In genomic region chr7:83201768-83202493, GRCm38 (mm10) we compare ENCODE assay signal across 8 mouse cellular contexts.
DNase-seq lines count a peak whose midpoint lies in the region; ATAC-seq and TF ChIP-seq lines count a peak whose summit lies in the region.

No protein-coding gene starts in this region.

- TF ChIP-seq POLR2A in cerebellum, adult 2 months (IDR thresholded peaks at IDR 0.05; ENCODE audit: borderline replicate concordance, insufficient read depth, low read length), result no peak
- TF ChIP-seq POLR2A in thymus, adult 2 months (IDR thresholded peaks at IDR 0.05; ENCODE audit: control insufficient read depth, extremely low read depth, insufficient read depth, low read length, poor library complexity), result no peak

- no peaks in the 10 kb centered on the region for H3K9me3 ChIP-seq in ES-E14 (ENCODE audit: control insufficient read depth, insufficient read depth, low read depth, low read length)
- H3K9me3 ChIP-seq in hindbrain, embryonic 12.5 days (replicated peaks), result no peaks in the 10 kb centered on the region

- H3K4me1 ChIP-seq in ES-E14 (ENCODE audit: control insufficient read depth in 2 of 2, insufficient read depth in 2 of 2, low read length in 2 of 2, poor library complexity in 1 of 2), result peaks cover 3 to 8% of the 10 kb centered on the region in 2 experiments; a peak in 3 of 4 replicates
- peaks cover 23% of the 10 kb centered on the region for H3K4me1 ChIP-seq in cerebellum, adult 2 months (ENCODE audit: control insufficient read depth, insufficient read depth, low read length)
- peaks cover 43% of the 10 kb centered on the region for H3K4me1 ChIP-seq in hindbrain, embryonic 12.5 days
- H3K4me1 ChIP-seq in thymus, adult 2 months (replicated peaks; ENCODE audit: control insufficient read depth, insufficient read depth, low read length), result 0 out of 2 replicates have a peak, but pooled peaks cover 3% of the 10 kb centered on the region

- no peak overlapping the region for H3K4me3 ChIP-seq in ES-E14 (ENCODE audit: insufficient read depth in 1 of 2, low read depth in 1 of 2, low read length in 2 of 2, poor library complexity in 1 of 2, severe bottlenecking in 1 of 2)
- no peak overlapping the region for H3K4me3 ChIP-seq in cerebellum, adult 2 months (replicated peaks; ENCODE audit: insufficient read depth, low read depth, low read length)
- H3K4me3 ChIP-seq in hindbrain, embryonic 12.5 days, result peak overlapping the region; percentile 16; the same call in 1 of the 2 replicates
- H3K4me3 ChIP-seq in thymus, adult 2 months (ENCODE audit: control insufficient read depth, insufficient read depth, low read length), result no peak overlapping the region

- no peak overlapping the region for H3K27ac ChIP-seq in ES-E14 (ENCODE audit: insufficient read depth, low read depth, low read length, poor library complexity, severe bottlenecking)
- H3K27ac ChIP-seq in cerebellum, adult 2 months (ENCODE audit: insufficient read depth, low read length), result no peak overlapping the region
- H3K27ac ChIP-seq in hindbrain, embryonic 12.5 days, result peak overlapping the region; percentile 87
- H3K27ac ChIP-seq in thymus, adult 2 months (ENCODE audit: control insufficient read depth, insufficient read depth, low read length), result no peak overlapping the region

- ATAC-seq in hindbrain, embryonic 12.5 days (ENCODE audit: low FRiP score), result peak; percentile 75

- H3K27me3 ChIP-seq in cerebellum, adult 2 months (ENCODE audit: control insufficient read depth, insufficient read depth, low read length), result no peaks in the 10 kb centered on the region
- H3K27me3 ChIP-seq in hindbrain, embryonic 12.5 days, result no peaks in the 10 kb centered on the region
- H3K27me3 ChIP-seq in thymus, adult 2 months (ENCODE audit: control insufficient read depth, insufficient read depth, low read length), result no peaks in the 10 kb centered on the region

- no peak overlapping the region for H3K9ac ChIP-seq in ES-E14 (ENCODE audit: insufficient read depth, low read depth, low read length, poor library complexity, severe bottlenecking)
- H3K9ac ChIP-seq in hindbrain, embryonic 12.5 days, result peak overlapping the region; percentile 36; the same call in 1 of the 2 replicates

- peak; percentile 60 for TF ChIP-seq CTCF in cerebellum, adult 2 months (IDR thresholded peaks at IDR 0.05; ENCODE audit: borderline replicate concordance, insufficient read depth, low read depth, low read length)
- no peak for TF ChIP-seq CTCF in thymus, adult 2 months (IDR thresholded peaks at IDR 0.05; ENCODE audit: borderline replicate concordance, control insufficient read depth, extremely low read depth, insufficient read depth, low read length, poor library complexity)

- H3K36me3 ChIP-seq in ES-E14 (ENCODE audit: control insufficient read depth, insufficient read depth, low read length, poor library complexity, severe bottlenecking), result no peaks in the 10 kb centered on the region
- no peaks in the 10 kb centered on the region for H3K36me3 ChIP-seq in hindbrain, embryonic 12.5 days
- no peaks in the 10 kb centered on the region for H3K36me3 ChIP-seq in thymus, adult 2 months (ENCODE audit: control insufficient read depth, insufficient read depth, low read length)

- WGBS in cerebellum, adult 2 months, result 7% methylated on average over 11 of the region's 11 CpGs
- 12% methylated on average over 11 of the region's 11 CpGs for WGBS in hindbrain, embryonic 12.5 days
- 45% methylated on average over 11 of the region's 11 CpGs for WGBS in thymus, adult 2 months

- in situ Hi-C loops in ES-E14 (cut with MboI; ENCODE audit: low sequenced_read_pairs in 2 of 2, unreplicated experiment in 2 of 2), result no loop called here

- peak; percentile 38 for DNase-seq in ES-E14 (ENCODE audit: low read depth, low spot score)
- DNase-seq in cerebellum, adult 2 months, result peak; percentile 52 to 55
- peak; percentile 29 to 81 for DNase-seq in frontal cortex, adult 2 months (ENCODE audit: extremely low spot score in 1 of 2, low spot score in 1 of 2)
- peak; percentile 65 to 72 for DNase-seq in layer of hippocampus, postnatal 10 days (ENCODE audit: low spot score in 2 of 2)
- DNase-seq in lung, postnatal 10 days, result peak; percentile 71
- peak; percentile 51 for DNase-seq in retina, postnatal 7 days (ENCODE audit: low read depth, low spot score)
- DNase-seq in thymus, adult 2 months, result no peak

- H3K4me2 ChIP-seq in hindbrain, embryonic 12.5 days (replicated peaks), result peak overlapping the region; percentile 47

TF ChIP-seq in ES-E14, 5 proteins besides CTCF, POLR2A, EP300 and RAD21:
- no peak for TF ChIP-seq CHD2 (IDR thresholded peaks at IDR 0.05; ENCODE audit: low read depth, low read length)
- TF ChIP-seq ZNF384 (IDR thresholded peaks at IDR 0.05; ENCODE audit: low read depth, low read length), result no peak
- peak; percentile 60; the same call in 1 of the 2 replicates for TF ChIP-seq ZC3H11A (IDR thresholded peaks at IDR 0.05; ENCODE audit: borderline replicate concordance, low read depth, low read length)
- no peak for TF ChIP-seq MAFK (IDR thresholded peaks at IDR 0.05; ENCODE audit: insufficient read depth, low read depth, low read length)
- no peak for TF ChIP-seq HCFC1 (IDR thresholded peaks at IDR 0.05; ENCODE audit: borderline replicate concordance, insufficient read depth, low read length)
